13 mouse cellular contexts compared by ENCODE assay signal in genomic region chr4:44709740-44710700, GRCm38 (mm10). TPM values are rescaled to one million over a fixed set of nuclear protein-coding genes. Genes with fewer than 3 reads are reported as not detected.
DNase-seq lines count a peak whose midpoint lies in the region; ATAC-seq and TF ChIP-seq lines count a peak whose summit lies in the region.
"Had no signal": no experiment of that assay in that cellular context is flagged by ENCODE, and none has a peak within 500 bp of the region (broad histone marks: within the 10 kb centered on the region; RNA-seq: fewer than 3 reads in every experiment).

Pax5 (minus strand) TSS chr4:44710487.

- 0 out of 2 replicates have a peak within 1 kb of the TSS, but pooled peaks have one; percentile 5 for H3K4me2 ChIP-seq in heart, embryonic 13.5 days
- H3K4me2 ChIP-seq in midbrain, embryonic 11.5 days: peak within 1 kb of the TSS; percentile 44
- H3K4me2 ChIP-seq in midbrain, postnatal 0 days (ENCODE audit: low read depth, low read length, poor library complexity, severe bottlenecking): no peak within 1 kb of the TSS
- 0 out of 2 replicates have a peak within 1 kb of the TSS, but pooled peaks have one; percentile 23 for H3K4me2 ChIP-seq in hindbrain, embryonic 13.5 days
- H3K4me2 ChIP-seq: liver, embryonic 13.5 days had no signal

- H3K4me1 ChIP-seq in heart, embryonic 13.5 days: peaks cover 28% of the 10 kb centered on the region
- peaks cover 19% of the 10 kb centered on the region for H3K4me1 ChIP-seq in midbrain, embryonic 11.5 days (ENCODE audit: control insufficient read depth, insufficient read depth, low read length)
- H3K4me1 ChIP-seq in midbrain, postnatal 0 days (ENCODE audit: insufficient read depth, low read length): no peaks in the 10 kb centered on the region
- peaks cover 34% of the 10 kb centered on the region for H3K4me1 ChIP-seq in hindbrain, embryonic 13.5 days (replicated peaks)

- H3K4me3 ChIP-seq in heart, embryonic 13.5 days: no peak within 1 kb of the TSS
- H3K4me3 ChIP-seq in midbrain, embryonic 11.5 days (ENCODE audit: low read depth, low read length): peak within 1 kb of the TSS; percentile 36
- H3K4me3 ChIP-seq in midbrain, postnatal 0 days (ENCODE audit: low read depth, low read length): no peak within 1 kb of the TSS
- no peak within 1 kb of the TSS; the same call in 1 of the 2 replicates for H3K4me3 ChIP-seq in hindbrain, embryonic 13.5 days

- DNase-seq in heart, adult 9 months (ENCODE audit: low spot score in 2 of 2): no peak
- peak; percentile 91 for DNase-seq in midbrain, embryonic 11.5 days (ENCODE audit: low spot score, missing footprints)
- DNase-seq in midbrain, postnatal 0 days (ENCODE audit: low spot score): no peak
- DNase-seq in frontal cortex, adult 2 months (ENCODE audit: extremely low spot score in 1 of 2, low spot score in 1 of 2): no peak
- DNase-seq in kidney, postnatal 25 days: no peak
- DNase-seq: cerebellum, adult 18-20 months; liver, embryonic 13.5 days; retina, postnatal 1 day; thymus, postnatal 25 days had no signal

- no peaks in the 10 kb centered on the region for H3K36me3 ChIP-seq in heart, embryonic 13.5 days
- H3K36me3 ChIP-seq in midbrain, embryonic 11.5 days (ENCODE audit: control insufficient read depth, insufficient read depth, low read length): no peaks in the 10 kb centered on the region
- H3K36me3 ChIP-seq in midbrain, postnatal 0 days (ENCODE audit: insufficient read depth, low read length): no peaks in the 10 kb centered on the region
- no peaks in the 10 kb centered on the region for H3K36me3 ChIP-seq in hindbrain, embryonic 13.5 days
- H3K36me3 ChIP-seq: liver, embryonic 13.5 days had no signal

- H3K27me3 ChIP-seq in heart, embryonic 13.5 days (replicated peaks): peaks cover 100% of the 10 kb centered on the region
- H3K27me3 ChIP-seq in midbrain, embryonic 11.5 days (ENCODE audit: control insufficient read depth, insufficient read depth, low read length): peaks cover 96% of the 10 kb centered on the region
- H3K27me3 ChIP-seq in midbrain, postnatal 0 days (ENCODE audit: insufficient read depth, low read length): peaks cover 75% of the 10 kb centered on the region
- H3K27me3 ChIP-seq in hindbrain, embryonic 13.5 days: peaks cover 95% of the 10 kb centered on the region

- H3K9ac ChIP-seq in heart, embryonic 13.5 days: no peak within 1 kb of the TSS
- H3K9ac ChIP-seq in midbrain, embryonic 11.5 days (ENCODE audit: low read length): peak within 1 kb of the TSS; percentile 26
- H3K9ac ChIP-seq in midbrain, postnatal 0 days (replicated peaks; ENCODE audit: low read length, poor library complexity, severe bottlenecking): no peak within 1 kb of the TSS
- H3K9ac ChIP-seq in hindbrain, embryonic 13.5 days: no peak within 1 kb of the TSS
- H3K9ac ChIP-seq: liver, embryonic 13.5 days had no signal

- H3K9me3 ChIP-seq in heart, embryonic 13.5 days: no peaks in the 10 kb centered on the region
- no peaks in the 10 kb centered on the region for H3K9me3 ChIP-seq in midbrain, embryonic 11.5 days (ENCODE audit: control insufficient read depth, low read length)
- H3K9me3 ChIP-seq in midbrain, postnatal 0 days (ENCODE audit: low read length): no peaks in the 10 kb centered on the region
- no peaks in the 10 kb centered on the region for H3K9me3 ChIP-seq in hindbrain, embryonic 13.5 days
- H3K9me3 ChIP-seq: liver, embryonic 13.5 days had no signal

- ATAC-seq in heart, embryonic 13.5 days (ENCODE audit: extremely low read depth, insufficient number of reproducible peaks, low FRiP score, low TSS enrichment): no peak
- no peak for ATAC-seq in midbrain, embryonic 11.5 days (ENCODE audit: low FRiP score)
- ATAC-seq in midbrain, postnatal 0 days (ENCODE audit: low FRiP score): no peak
- no peak for ATAC-seq in hindbrain, embryonic 13.5 days (ENCODE audit: low FRiP score)
- ATAC-seq in neutrophil, adult 5-6 weeks (ENCODE audit: extremely low read depth, insufficient number of reproducible peaks, low FRiP score, poor library complexity, severe bottlenecking): no peak
- ATAC-seq: forebrain, embryonic 16.5 days had no signal

- no peak for TF ChIP-seq CTCF in midbrain, postnatal 0 days (IDR thresholded peaks at IDR 0.05)

- H3K27ac ChIP-seq in heart, embryonic 13.5 days (replicated peaks): no peak within 1 kb of the TSS
- peak within 1 kb of the TSS; percentile 62 for H3K27ac ChIP-seq in midbrain, embryonic 11.5 days (ENCODE audit: low read depth, low read length)
- no peak within 1 kb of the TSS for H3K27ac ChIP-seq in midbrain, postnatal 0 days (ENCODE audit: low read depth, low read length)
- H3K27ac ChIP-seq in hindbrain, embryonic 13.5 days: no peak within 1 kb of the TSS
- H3K27ac ChIP-seq: liver, embryonic 13.5 days had no signal

- 29% methylated on average over 16 of the region's 16 CpGs for WGBS in heart, embryonic 13.5 days
- 17% methylated on average over 16 of the region's 16 CpGs for WGBS in midbrain, embryonic 11.5 days
- WGBS in midbrain, postnatal 0 days: 22% methylated on average over 16 of the region's 16 CpGs
- 28% methylated on average over 16 of the region's 16 CpGs for WGBS in hindbrain, embryonic 13.5 days

RNA-seq across cellular contexts. Expression of gene Pax5, which starts in this region (rescaled TPM):
- polyA plus RNA-seq in heart, embryonic 13.5 days (2015; fragmentation: Nextera tagmentation; extraction: Ambion mirVana): 0.07 TPM in 1 of 2 replicates, not detected in the other
- 4.1 and 4.8 TPM in 2 replicates for polyA plus RNA-seq in midbrain, embryonic 11.5 days (2014; fragmentation: Nextera tagmentation; extraction: Ambion mirVana)
- 46.0 and 61.3 TPM in 2 replicates for total RNA-seq in midbrain, postnatal 0 days (2014; rRNA removed)
- polyA plus RNA-seq in midbrain, postnatal 0 days (2015; fragmentation: Nextera tagmentation; extraction: Ambion mirVana): 3.0 and 3.4 TPM in 2 replicates
- 2.8 and 6.1 TPM in 2 replicates for polyA plus RNA-seq in hindbrain, embryonic 13.5 days (2015; fragmentation: Nextera tagmentation; extraction: Ambion mirVana)
- total RNA-seq in neutrophil, adult 5-6 weeks (2017): 184 and 199 TPM in 2 replicates
- 0.04 and 0.08 TPM in 2 replicates for polyA plus RNA-seq in frontal cortex, adult 2 months (2012; rRNA removed)
